Mouse (Mus musculus) megakaryocyte progenitor cell, adult 5-6 weeks (primary cell): ENCODE data around the gene Gm6309. TPM values are rescaled to one million over a fixed set of nuclear protein-coding genes. Genes with fewer than 3 reads are reported as not detected.

Experiments used
- total RNA-seq, 2 experiments: library from RNA; stranded (forward) in 1 of 2; stranded (reverse) in 1 of 2; fragments of 157-497, 149-512 nt in 1 of 2; fragments of 200-1000 nt in 1 of 2; gene quantifications; 2 replicates each; pipeline versions ENCODE4 v1.2.3 to v1.2.4; 2015 to 2017

Gene Gm6309
- total RNA-seq, 2 experiments from 2014 or later, result not detected

Other genes starting within 250 kb of the Gm6309 start
- not detected in 2 replicates for gene Cyp3a25, start 161.1 kb downstream of the Gm6309 start, total RNA-seq (2015)
- not detected in 2 replicates for gene Cyp3a25, start 161.1 kb downstream of the Gm6309 start, total RNA-seq (2017)
- gene Cyp3a59, start 91.5 kb downstream of the Gm6309 start, total RNA-seq (2015), result not detected in 2 replicates
- not detected in 2 replicates for gene Cyp3a59, start 91.5 kb downstream of the Gm6309 start, total RNA-seq (2017)
- gene Gm5565, start 10.2 kb downstream of the Gm6309 start, total RNA-seq (2015), result not detected in 2 replicates
- gene Gm5565, start 10.2 kb downstream of the Gm6309 start, total RNA-seq (2017), result not detected in 2 replicates
- gene 1700001J03Rik, start 14.6 kb upstream of the Gm6309 start, total RNA-seq (2015), result 0.51 and 0.79 TPM in 2 replicates
- gene 1700001J03Rik, start 14.6 kb upstream of the Gm6309 start, total RNA-seq (2017), result not detected in 2 replicates
- 17.9 and 18.7 TPM in 2 replicates for gene Rnf6, start 50.8 kb upstream of the Gm6309 start, total RNA-seq (2015)
- gene Rnf6, start 50.8 kb upstream of the Gm6309 start, total RNA-seq (2017), result 40.3 and 42.0 TPM in 2 replicates
- gene Cdk8, start 60.5 kb upstream of the Gm6309 start, total RNA-seq (2015), result 53.2 and 55.4 TPM in 2 replicates
- gene Cdk8, start 60.5 kb upstream of the Gm6309 start, total RNA-seq (2017), result 41.0 and 50.5 TPM in 2 replicates
- not detected in 2 replicates for gene Wasf3, start 214.3 kb upstream of the Gm6309 start, total RNA-seq (2015)
- gene Wasf3, start 214.3 kb upstream of the Gm6309 start, total RNA-seq (2017), result not detected in 2 replicates